Mouse (Mus musculus) heart, adult 2 months (tissue): ENCODE measurements around the gene Slc2a12. TPM values are rescaled to one million over a fixed set of nuclear protein-coding genes. Genes with fewer than 3 reads are reported as not detected.

Experiments used
- DNase-seq, 2 experiments: peaks; one replicate each; pipeline ENCODE4 v3.0.0; 2021
- H3K27ac ChIP-seq: fragments of 200-600 bp; 2 replicates; pipeline ENCODE4 v1.8.1; 2022
- H3K27me3 ChIP-seq: fragments of 200-500 bp; 2 replicates; pipeline ENCODE4 v1.6.1; 2012; ENCODE audit warnings: mild to moderate bottlenecking, low read length, inconsistent platforms, mixed read lengths; ENCODE audit not compliant: control insufficient read depth, insufficient read depth
- H3K36me3 ChIP-seq: fragments of 200-500 bp; 2 replicates; pipeline ENCODE4 v1.6.1; 2012; ENCODE audit warnings: low read length, inconsistent platforms; ENCODE audit not compliant: control insufficient read depth, insufficient read depth
- H3K4me1 ChIP-seq: fragments of 200-500 bp; 2 replicates; pipeline ENCODE4 v1.6.1; 2011; ENCODE audit warnings: low read length; ENCODE audit not compliant: control insufficient read depth, insufficient read depth
- H3K4me3 ChIP-seq: fragments of 200-600 bp; 2 replicates; pipeline ENCODE4 v1.8.1; 2022
- H3K79me2 ChIP-seq: fragments of 200-500 bp; replicated peaks from 2 replicates; pipeline ENCODE4 v1.6.1; 2012; ENCODE audit warnings: mild to moderate bottlenecking, inconsistent platforms, low read length, moderate library complexity, mixed read lengths; ENCODE audit not compliant: control insufficient read depth, insufficient read depth
- H3K9ac ChIP-seq: fragments of 200-500 bp; 2 replicates; pipeline ENCODE4 v1.6.1; 2012; ENCODE audit warnings: low read depth, mild to moderate bottlenecking, control low read depth, inconsistent platforms, low read length, mixed read lengths
- CTCF ChIP-seq: fragments of 200-600 bp; IDR thresholded peaks from 2 replicates; pipeline ENCODE4 v1.8.1; 2022; ENCODE audit warnings: antibody characterized with exemption, mild to moderate bottlenecking, moderate library complexity
- EP300 ChIP-seq: fragments of 200-500 bp; IDR thresholded peaks from 2 replicates; pipeline ENCODE4 v1.6.1; 2011; ENCODE audit warnings: low read depth, low read length, control low read depth; ENCODE audit not compliant: insufficient read depth
- POLR2A ChIP-seq: fragments of 200-500 bp; IDR thresholded peaks from 2 replicates; pipeline ENCODE4 v1.6.1; 2011; ENCODE audit warnings: mild to moderate bottlenecking, low read depth, low read length, control low read depth; ENCODE audit not compliant: insufficient read depth
- WGBS: fragments of 180-500 bp; shearing (Covaris S2); methylation state at CpG from one replicate; pipeline ENCODE4 v1.1.7; 2018; 5-methylcytosine and 5-hydroxymethylcytosine counted together
- intact Hi-C: fragments of 180-260 bp; cut with DNase I; formaldehyde crosslinking; loops from one replicate; pipeline ENCODE4 v1.15.1; 2025
- long read RNA-seq: library from polyadenylated mRNA; stranded (forward); transcript quantifications from one replicate; pipeline ENCODE4 v2.0.0, GENCODE M21; 2021
- polyA plus RNA-seq: library from polyadenylated mRNA; depleted of rRNA; stranded (reverse); fragments of >200 nt; gene quantifications from 2 replicates; pipeline ENCODE4 v1.2.3, GENCODE M21; 2012; rRNA removed
- total RNA-seq, 2 experiments: library from RNA; stranded (reverse); gene quantifications; 2 replicates each; pipeline ENCODE4 v1.2.3; 2021

Gene Slc2a12
- total RNA-seq (10 to 100 TPM; 12.7 to 15.7 TPM), polyA plus RNA-seq (5.0 and 7.7 TPM in 2 replicates)
- long read RNA-seq, full-length matches to known transcripts = 14 of 26 reads
- long read RNA-seq, partial matches to known transcripts = 1 of 26 reads
- long read RNA-seq, other reads (novel, unspliced or antisense) = 11 of 26 reads

GRCm38 (mm10) chr10:22644853-22645491 is at the start of gene Slc2a12:
Slc2a12 (plus strand) TSS chr10:22645011.
- Histone ChIP-seq H3K79me2 (no peaks in the 10 kb centered on the region), H3K4me3 (peak within 1 kb of the TSS; percentile 53), H3K27me3 (no peaks in the 10 kb centered on the region), H3K36me3 (no peaks in the 10 kb centered on the region), H3K9ac (peak within 1 kb of the TSS; percentile 61), H3K4me1 (no peaks in the 10 kb centered on the region), H3K27ac (peak within 1 kb of the TSS; percentile 86)
- DNase-seq = peak; percentile 70 to 73
- TF ChIP-seq EP300 = no peak
- no peak for TF ChIP-seq POLR2A
- TF ChIP-seq CTCF = peak; percentile 65
- 6% methylated on average over 40 of the region's 40 CpGs for WGBS
- intact Hi-C loops = loop anchor here (5.0 kb wide), 1 partner anchor 67 kb away; no protein-coding TSS in a partner anchor

- intact Hi-C loops = no loop called here
- 92% methylated on average over 8 of the region's 8 CpGs for WGBS
- Histone ChIP-seq H3K27me3 (no peaks in the 10 kb centered on the region), H3K4me3 (no peak overlapping the region), H3K9ac (no peak overlapping the region), H3K36me3 (no peaks in the 10 kb centered on the region), H3K79me2 (no peaks in the 10 kb centered on the region), H3K4me1 (no peaks in the 10 kb centered on the region), H3K27ac (no peak overlapping the region)
- DNase-seq = no peak
- TF ChIP-seq CTCF (no peak), EP300 (no peak), POLR2A (no peak)
Measured at GRCm38 (mm10) chr10:22598908-22599480, 45.8 kb upstream of the Slc2a12 start.

GRCm38 (mm10) chr10:22601046-22601445 is 43.8 kb upstream of the Slc2a12 start:
- Histone ChIP-seq H3K4me1 (no peaks in the 10 kb centered on the region), H3K36me3 (no peaks in the 10 kb centered on the region), H3K9ac (no peak overlapping the region), H3K4me3 (no peak overlapping the region), H3K79me2 (no peaks in the 10 kb centered on the region), H3K27me3 (no peaks in the 10 kb centered on the region), H3K27ac (no peak overlapping the region)
- intact Hi-C loops = no loop called here
- DNase-seq = no peak
- TF ChIP-seq EP300 (no peak), CTCF (no peak), POLR2A (no peak)
- 82% methylated on average over 6 of the region's 6 CpGs for WGBS

- no peaks in the 10 kb centered on the region for H3K36me3 ChIP-seq
- WGBS = 61% methylated on average over 2 of the region's 2 CpGs
- TF ChIP-seq POLR2A (no peak), CTCF (no peak), EP300 (no peak)
- H3K27ac ChIP-seq = no peak overlapping the region
- H3K4me3 ChIP-seq = no peak overlapping the region
- intact Hi-C loops = no loop called here
- no peaks in the 10 kb centered on the region for H3K4me1 ChIP-seq
- no peak for DNase-seq
- H3K27me3 ChIP-seq = no peaks in the 10 kb centered on the region
- H3K79me2 ChIP-seq = no peaks in the 10 kb centered on the region
- H3K9ac ChIP-seq = no peak overlapping the region
Measured at GRCm38 (mm10) chr10:22604801-22605200, 40.0 kb upstream of the Slc2a12 start.

- H3K4me3 ChIP-seq = no peak overlapping the region
- TF ChIP-seq POLR2A (no peak), EP300 (no peak), CTCF (no peak)
- H3K27ac ChIP-seq = no peak overlapping the region
- DNase-seq = no peak
- 83% methylated on average over 5 of the region's 5 CpGs for WGBS
- no peaks in the 10 kb centered on the region for H3K4me1 ChIP-seq
- H3K9ac ChIP-seq = no peak overlapping the region
- H3K27me3 ChIP-seq = no peaks in the 10 kb centered on the region
- H3K36me3 ChIP-seq = no peaks in the 10 kb centered on the region
- intact Hi-C loops = no loop called here
- H3K79me2 ChIP-seq = no peaks in the 10 kb centered on the region
Measured at GRCm38 (mm10) chr10:22608273-22608672, 36.5 kb upstream of the Slc2a12 start.

- no peak for DNase-seq
- no peaks in the 10 kb centered on the region for H3K36me3 ChIP-seq
- no peaks in the 10 kb centered on the region for H3K79me2 ChIP-seq
- H3K4me1 ChIP-seq = no peaks in the 10 kb centered on the region
- no peaks in the 10 kb centered on the region for H3K27me3 ChIP-seq
- WGBS = 5% methylated on average over 11 of the region's 11 CpGs
- H3K4me3 ChIP-seq = no peak overlapping the region
- H3K9ac ChIP-seq = no peak overlapping the region
- TF ChIP-seq CTCF = no peak
- no peak for TF ChIP-seq POLR2A
- no peak for TF ChIP-seq EP300
- intact Hi-C loops = no loop called here
- no peak overlapping the region for H3K27ac ChIP-seq
Measured at GRCm38 (mm10) chr10:22608799-22609357, 35.9 kb upstream of the Slc2a12 start.
